Mouse (Mus musculus) naive thymus-derived CD4-positive, alpha-beta T cell, adult 5 months (primary cell): ENCODE measurements around the gene Hap1. TPM values are rescaled to one million over a fixed set of nuclear protein-coding genes. Genes with fewer than 3 reads are reported as not detected.

Experiments used
- polyA plus RNA-seq: library from polyadenylated mRNA; unstranded; fragments of 100-300 nt; shearing (Covaris generic); gene quantifications from one replicate; pipeline ENCODE4 v1.2.1, GENCODE M21; 2017

The Hap1 gene
- not detected for polyA plus RNA-seq

DNA sequence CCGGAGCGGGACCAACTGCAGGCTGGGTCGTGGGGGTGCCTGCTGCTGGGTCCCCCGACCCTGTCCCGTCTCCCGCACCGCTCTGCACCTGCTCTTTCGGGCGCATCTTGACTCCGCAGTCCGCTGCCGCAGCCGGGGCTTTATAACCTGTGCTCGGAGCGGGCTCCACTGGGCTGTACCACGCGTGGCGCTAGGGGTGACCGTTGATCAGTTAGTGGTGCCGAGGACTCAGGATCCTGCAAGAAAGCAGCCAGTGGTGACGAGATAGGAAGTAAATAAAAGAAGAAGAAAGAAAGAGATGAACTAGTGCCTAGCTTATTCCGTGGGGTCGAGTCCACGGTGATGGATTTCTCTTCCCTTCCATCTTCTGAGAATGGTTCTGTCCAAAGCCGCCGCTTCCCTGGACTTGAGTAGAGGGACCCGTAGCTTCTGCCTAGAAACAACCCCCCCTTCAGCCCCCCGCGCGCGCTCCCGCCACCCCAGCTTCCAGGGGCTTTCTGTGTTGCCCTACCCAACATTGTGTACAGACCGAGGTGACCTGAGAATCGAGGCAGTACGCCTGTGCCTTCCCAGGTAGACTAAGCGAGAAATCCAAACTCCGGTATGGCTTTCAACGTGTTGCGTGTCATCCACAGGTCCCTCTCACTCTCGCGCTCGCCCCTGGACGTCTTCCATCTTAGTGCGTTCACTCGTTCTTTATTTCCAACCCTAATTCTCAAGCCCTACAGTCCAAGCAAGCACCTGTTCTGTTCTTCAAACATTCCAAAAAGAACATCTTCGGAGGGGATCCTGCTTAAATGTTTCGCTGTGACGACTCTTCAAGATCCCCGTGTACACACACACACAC, at the start of gene Hap1:
Gene Hap1 (minus strand): TSS at position 157 of the 847 bp plus-strand sequence.

DNA sequence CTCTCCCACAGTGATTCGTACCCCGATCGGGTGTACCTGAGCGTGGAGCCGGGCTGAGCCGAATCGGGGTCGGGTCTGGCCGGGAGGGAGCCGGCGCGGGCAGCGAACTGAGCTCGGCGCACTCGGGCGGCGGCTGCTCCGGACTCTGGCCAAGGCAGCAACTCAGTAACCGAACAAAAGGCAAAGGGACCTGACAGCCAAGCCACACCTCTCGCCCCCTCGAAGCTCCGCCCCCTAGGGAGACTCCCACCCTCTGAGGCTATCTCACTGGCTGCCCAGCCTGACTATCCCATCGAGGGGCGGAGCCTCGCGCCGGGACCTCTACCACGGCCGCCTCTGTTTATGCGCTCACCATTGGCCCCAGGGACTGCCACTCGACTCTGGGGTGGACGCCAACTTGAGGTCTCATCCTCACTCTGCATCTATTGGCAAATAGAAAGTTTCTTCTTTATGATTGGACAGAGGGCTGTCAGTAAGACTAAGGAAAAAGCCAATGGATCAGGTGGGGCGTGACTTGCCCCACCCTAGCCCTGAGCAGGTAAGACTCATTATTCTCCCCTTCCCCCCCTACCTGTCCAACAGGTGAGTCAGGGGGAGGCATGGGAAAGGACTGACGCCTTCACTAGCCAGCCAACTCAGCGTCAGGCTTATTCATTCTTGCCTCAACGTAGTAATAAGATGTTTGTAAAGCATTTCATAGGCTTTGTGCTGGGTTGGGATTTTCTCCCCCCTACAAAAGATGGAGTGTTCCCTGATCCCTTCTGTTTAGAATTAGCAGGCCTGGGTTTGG, 41.9 kb upstream of the Hap1 start, which contains the start of gene Jup:
Gene Jup (minus strand): TSS at position 164 of the 790 bp plus-strand sequence.

DNA sequence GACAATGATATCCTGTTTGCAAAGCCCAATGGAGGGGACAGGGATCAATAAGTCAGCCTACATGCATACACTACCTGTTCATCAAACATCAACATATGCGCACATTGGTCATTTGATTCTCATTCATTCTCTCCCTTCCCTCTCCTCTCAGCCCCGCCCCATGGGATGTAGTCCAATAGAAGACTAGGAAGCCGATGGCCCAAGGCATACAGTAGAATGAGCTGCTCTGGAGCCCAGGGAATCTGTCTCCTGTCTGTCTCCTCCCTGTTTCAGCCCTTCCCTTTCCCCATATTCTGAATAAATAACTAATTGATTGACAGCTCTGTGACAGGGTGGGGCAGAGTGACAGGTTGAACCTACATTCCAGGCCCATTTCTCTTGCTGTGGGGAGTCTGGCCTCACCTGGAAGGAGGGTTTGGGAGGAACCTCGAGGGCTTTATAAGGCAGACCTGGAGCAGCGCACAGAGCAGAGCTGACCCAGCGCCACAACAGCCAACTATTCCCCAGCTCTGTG, 21.9 kb downstream of the Hap1 start, which contains the start of gene Gast:
Gene Gast (plus strand): TSS at position 464 of the 514 bp plus-strand sequence.

GRCm38 (mm10) chr11:100319492-100320171, 36.3 kb downstream of the Hap1 start, which contains the start of gene Eif1:
Eif1 (plus strand) TSS chr11:100319885.

Other genes with a start within 250 kb of the Hap1 start
- not detected for gene Krt13, start 234.6 kb downstream of the Hap1 start, polyA plus RNA-seq
- gene Krt15, start 220.2 kb downstream of the Hap1 start, polyA plus RNA-seq = not detected
- gene Krt19, start 207.5 kb downstream of the Hap1 start, polyA plus RNA-seq = not detected
- gene Krt9, start 162.9 kb downstream of the Hap1 start, polyA plus RNA-seq = not detected
- not detected for gene Krt14, start 148.6 kb downstream of the Hap1 start, polyA plus RNA-seq
- gene Krt16, start 107.2 kb downstream of the Hap1 start, polyA plus RNA-seq = not detected
- gene Krt17, start 95.1 kb downstream of the Hap1 start, polyA plus RNA-seq = not detected
- gene Krt42, start 86.3 kb downstream of the Hap1 start, polyA plus RNA-seq = not detected
- gene Eif1, start 36.2 kb downstream of the Hap1 start, polyA plus RNA-seq = 4,878 TPM
- not detected for gene Gast, start 21.7 kb downstream of the Hap1 start, polyA plus RNA-seq
- 7.5 TPM for gene Jup, start 41.6 kb upstream of the Hap1 start, polyA plus RNA-seq
- not detected for gene P3h4, start 58.7 kb upstream of the Hap1 start, polyA plus RNA-seq
- not detected for gene Fkbp10, start 59.6 kb upstream of the Hap1 start, polyA plus RNA-seq
- 116 TPM for gene Nt5c3b, start 85.7 kb upstream of the Hap1 start, polyA plus RNA-seq
- not detected for gene Klhl10, start 85.8 kb upstream of the Hap1 start, polyA plus RNA-seq
- 7.8 TPM for gene Klhl11, start 116.6 kb upstream of the Hap1 start, polyA plus RNA-seq
- gene Acly, start 171.9 kb upstream of the Hap1 start, polyA plus RNA-seq = 165 TPM
- 0.16 TPM for gene Ttc25, start 189.5 kb upstream of the Hap1 start, polyA plus RNA-seq
- gene Cnp, start 218.8 kb upstream of the Hap1 start, polyA plus RNA-seq = 156 TPM